Mouse (Mus musculus) embryonic facial prominence, embryonic 12.5 days (tissue): ENCODE results near the gene U90926. TPM values are rescaled to one million over a fixed set of nuclear protein-coding genes. Genes with fewer than 3 reads are reported as not detected.

Source experiments
- ATAC-seq: fragments of 200-750 bp; cut with Nextera tagmentation; 2 replicates; pipeline ENCODE4 v1.8.0; 2017; ENCODE audit not compliant: insufficient number of reproducible peaks, insufficient read depth, low FRiP score, low TSS enrichment
- H3K27ac ChIP-seq: fragments of 300-500 bp; sonication (generic); 2 replicates; pipeline ENCODE4 v1.5.1; 2016; ENCODE audit warnings: mild to moderate bottlenecking
- H3K27me3 ChIP-seq: fragments of 300-500 bp; sonication (generic); 2 replicates; pipeline ENCODE4 v1.6.1; 2016; ENCODE audit warnings: mild to moderate bottlenecking, moderate library complexity
- H3K36me3 ChIP-seq: fragments of 300-500 bp; sonication (generic); 2 replicates; pipeline ENCODE4 v1.6.1; 2016; ENCODE audit warnings: mild to moderate bottlenecking
- H3K4me1 ChIP-seq: fragments of 300-500 bp; sonication (generic); 2 replicates; pipeline ENCODE4 v1.6.1; 2016
- H3K4me2 ChIP-seq: fragments of 300-500 bp; sonication (generic); replicated peaks from 2 replicates; pipeline ENCODE4 v1.6.1; 2016; ENCODE audit warnings: mild to moderate bottlenecking, moderate library complexity
- H3K4me3 ChIP-seq: fragments of 300-500 bp; sonication (generic); 2 replicates; pipeline ENCODE4 v1.5.1; 2016; ENCODE audit warnings: mild to moderate bottlenecking
- H3K9ac ChIP-seq: fragments of 300-500 bp; sonication (generic); 2 replicates; pipeline ENCODE4 v1.6.1; 2016; ENCODE audit warnings: mild to moderate bottlenecking, moderate library complexity
- H3K9me3 ChIP-seq: fragments of 300-500 bp; sonication (generic); 2 replicates; pipeline ENCODE4 v1.6.1; 2016; ENCODE audit warnings: mild to moderate bottlenecking, moderate library complexity
- WGBS: fragments of 180-500 bp; shearing (Covaris S2); methylation state at CpG from one replicate; pipeline ENCODE4 v1.1.7; 2016; 5-methylcytosine and 5-hydroxymethylcytosine counted together
- polyA plus RNA-seq: library from polyadenylated mRNA; unstranded; fragments of >200 nt; fragmentation: Nextera tagmentation; extraction: Ambion mirVana; gene quantifications from 2 replicates; pipeline ENCODE4 v1.2.1, GENCODE M21; 2016

The U90926 gene
- polyA plus RNA-seq, 1 experiment from 2014 or later: not detected

- Histone ChIP-seq H3K4me2 (0 out of 2 replicates have a peak overlapping the region, but pooled peaks have one; percentile 19), H3K4me1 (no peaks in the 10 kb centered on the region), H3K9me3 (no peaks in the 10 kb centered on the region), H3K36me3 (no peaks in the 10 kb centered on the region), H3K4me3 (no peak overlapping the region), H3K27ac (no peak overlapping the region), H3K27me3 (no peaks in the 10 kb centered on the region; the same call in 1 of the 2 replicates), H3K9ac (no peak overlapping the region)
- WGBS: 42% methylated on average over 29 of the region's 29 CpGs
- no peak for ATAC-seq
These were observed 24.4 kb upstream of the U90926 start for GRCm38 (mm10) chr5:92239333-92240232.

GRCm38 (mm10) chr5:92234939-92235557, 19.8 kb upstream of the U90926 start:
- H3K4me1 ChIP-seq: no peaks in the 10 kb centered on the region
- H3K4me3 ChIP-seq: no peak overlapping the region
- H3K9me3 ChIP-seq: no peaks in the 10 kb centered on the region
- H3K9ac ChIP-seq: no peak overlapping the region
- no peak overlapping the region for H3K4me2 ChIP-seq
- ATAC-seq: 0 out of 2 replicates have a peak, but pooled peaks have one; percentile 15
- H3K27me3 ChIP-seq: no peaks in the 10 kb centered on the region; the same call in 1 of the 2 replicates
- H3K36me3 ChIP-seq: no peaks in the 10 kb centered on the region
- no peak overlapping the region for H3K27ac ChIP-seq
- WGBS: 54% methylated on average over 5 of the region's 5 CpGs

- Histone ChIP-seq H3K36me3 (no peaks in the 10 kb centered on the region), H3K9ac (no peak overlapping the region), H3K27ac (no peak overlapping the region), H3K27me3 (no peaks in the 10 kb centered on the region; the same call in 1 of the 2 replicates), H3K4me3 (no peak overlapping the region), H3K4me1 (no peaks in the 10 kb centered on the region), H3K9me3 (no peaks in the 10 kb centered on the region), H3K4me2 (no peak overlapping the region)
- WGBS: 86% methylated on average over 4 of the region's 4 CpGs
- ATAC-seq: no peak
These were observed 18.2 kb upstream of the U90926 start for GRCm38 (mm10) chr5:92233366-92233765.

- no peaks in the 10 kb centered on the region for H3K9me3 ChIP-seq
- 77% methylated on average over 10 of the region's 10 CpGs for WGBS
- H3K4me1 ChIP-seq: no peaks in the 10 kb centered on the region
- no peak overlapping the region for H3K4me3 ChIP-seq
- no peak for ATAC-seq
- no peaks in the 10 kb centered on the region for H3K36me3 ChIP-seq
- H3K27ac ChIP-seq: no peak overlapping the region
- no peaks in the 10 kb centered on the region for H3K27me3 ChIP-seq
- H3K9ac ChIP-seq: no peak overlapping the region
- no peak overlapping the region for H3K4me2 ChIP-seq
These were observed 16.6 kb upstream of the U90926 start for GRCm38 (mm10) chr5:92231836-92232235.

GRCm38 (mm10) chr5:92230306-92230705, 15.1 kb upstream of the U90926 start:
- Histone ChIP-seq H3K9ac (no peak overlapping the region), H3K27ac (no peak overlapping the region), H3K4me1 (no peaks in the 10 kb centered on the region), H3K36me3 (no peaks in the 10 kb centered on the region), H3K27me3 (no peaks in the 10 kb centered on the region), H3K4me2 (no peak overlapping the region), H3K4me3 (no peak overlapping the region), H3K9me3 (no peaks in the 10 kb centered on the region)
- no peak for ATAC-seq
- 81% methylated on average over 11 of the region's 11 CpGs for WGBS

GRCm38 (mm10) chr5:92229514-92229913, 14.3 kb upstream of the U90926 start:
- H3K9me3 ChIP-seq: no peaks in the 10 kb centered on the region

GRCm38 (mm10) chr5:92228776-92229175, 13.6 kb upstream of the U90926 start:
- H3K4me2 ChIP-seq: no peak overlapping the region
- no peak overlapping the region for H3K9ac ChIP-seq
- no peaks in the 10 kb centered on the region for H3K27me3 ChIP-seq
- H3K27ac ChIP-seq: no peak overlapping the region
- no peaks in the 10 kb centered on the region for H3K4me1 ChIP-seq
- WGBS: 25% methylated on average over 10 of the region's 10 CpGs
- H3K9me3 ChIP-seq: no peaks in the 10 kb centered on the region
- no peaks in the 10 kb centered on the region for H3K36me3 ChIP-seq
- H3K4me3 ChIP-seq: no peak overlapping the region
- no peak for ATAC-seq

More at GRCm38 (mm10) chr5:92229514-92229913, 14.3 kb upstream of the U90926 start:
- Histone ChIP-seq H3K4me2 (no peak overlapping the region), H3K4me1 (no peaks in the 10 kb centered on the region), H3K36me3 (no peaks in the 10 kb centered on the region), H3K27ac (no peak overlapping the region), H3K27me3 (no peaks in the 10 kb centered on the region), H3K9ac (no peak overlapping the region), H3K4me3 (no peak overlapping the region)
- no peak for ATAC-seq
- 89% methylated on average over 3 of the region's 3 CpGs for WGBS

GRCm38 (mm10) chr5:92227782-92228181, 12.6 kb upstream of the U90926 start:
- WGBS: 78% methylated on average over 7 of the region's 7 CpGs
- H3K27ac ChIP-seq: no peak overlapping the region
- H3K27me3 ChIP-seq: no peaks in the 10 kb centered on the region
- H3K9me3 ChIP-seq: no peaks in the 10 kb centered on the region
- no peaks in the 10 kb centered on the region for H3K36me3 ChIP-seq
- no peak overlapping the region for H3K9ac ChIP-seq
- no peak overlapping the region for H3K4me2 ChIP-seq
- no peaks in the 10 kb centered on the region for H3K4me1 ChIP-seq
- H3K4me3 ChIP-seq: no peak overlapping the region
- ATAC-seq: no peak

- no peak overlapping the region for H3K4me3 ChIP-seq
- no peaks in the 10 kb centered on the region for H3K36me3 ChIP-seq
- H3K9me3 ChIP-seq: no peaks in the 10 kb centered on the region
- no peak for ATAC-seq
- H3K4me2 ChIP-seq: no peak overlapping the region
- no peaks in the 10 kb centered on the region for H3K27me3 ChIP-seq
- no peaks in the 10 kb centered on the region for H3K4me1 ChIP-seq
- H3K9ac ChIP-seq: no peak overlapping the region
- H3K27ac ChIP-seq: no peak overlapping the region
- WGBS: 92% methylated on average over 8 of the region's 8 CpGs
These were observed 5.2 kb upstream of the U90926 start for GRCm38 (mm10) chr5:92220287-92220902.

GRCm38 (mm10) chr5:92219826-92220225, 4.6 kb upstream of the U90926 start:
- Histone ChIP-seq H3K27me3 (no peaks in the 10 kb centered on the region), H3K9ac (no peak overlapping the region), H3K9me3 (no peaks in the 10 kb centered on the region), H3K27ac (no peak overlapping the region), H3K4me3 (no peak overlapping the region), H3K4me2 (no peak overlapping the region), H3K4me1 (no peaks in the 10 kb centered on the region), H3K36me3 (no peaks in the 10 kb centered on the region)
- WGBS: 72% methylated on average over 6 of the region's 6 CpGs
- ATAC-seq: no peak

GRCm38 (mm10) chr5:92218915-92219793, 3.9 kb upstream of the U90926 start:
- no peaks in the 10 kb centered on the region for H3K36me3 ChIP-seq
- H3K27me3 ChIP-seq: no peaks in the 10 kb centered on the region
- no peak overlapping the region for H3K4me2 ChIP-seq
- H3K9ac ChIP-seq: no peak overlapping the region
- H3K9me3 ChIP-seq: no peaks in the 10 kb centered on the region
- ATAC-seq: no peak
- no peak overlapping the region for H3K27ac ChIP-seq
- H3K4me3 ChIP-seq: no peak overlapping the region
- WGBS: 37% methylated on average over 17 of the region's 17 CpGs
- H3K4me1 ChIP-seq: no peaks in the 10 kb centered on the region
